Mouse (Mus musculus) megakaryocyte, embryonic 14.5 days (primary cell): ENCODE data around the gene Ccdc159.

ENCODE experiments used
- FLI1 ChIP-seq: IDR thresholded peaks from 2 replicates; pipeline ENCODE4 v1.6.1; 2012; ENCODE audit warnings: low read length, inconsistent platforms, mixed read lengths
- GATA1 ChIP-seq: IDR thresholded peaks from 3 replicates; pipeline ENCODE4 v1.6.1; 2012; ENCODE audit warnings: mixed read lengths, low read length, inconsistent platforms, borderline replicate concordance

- TF ChIP-seq GATA1: peak; percentile 56; the same call in 1 of the 3 replicates
- no peak for TF ChIP-seq FLI1
These were observed 36.1 kb downstream of the Ccdc159 start, which contains the start of gene Epor for GRCm38 (mm10) chr9:21963417-21963816.
